Mouse (Mus musculus) layer of hippocampus, adult 11-12 months (tissue): ENCODE data around the gene Rtn4.
"Not testable (repeated sequence)": the region's sequence is repeated elsewhere in the genome, so short reads cannot be mapped to it uniquely, and the experiment has no call there.

ENCODE experiments used
- DNase-seq: peaks from one replicate; pipeline ENCODE4 v3.0.0; 2022; ENCODE audit warnings: low spot score

Rtn4 gene

GRCm38 (mm10) chr11:29692683-29693272 lies at the start of gene Rtn4:
Gene Rtn4 (plus strand): TSS chr11:29692947.
- peak; percentile 98 for DNase-seq

GRCm38 (mm10) chr11:29644421-29644820 lies 48.3 kb upstream of the Rtn4 start:
- DNase-seq, result no peak

- DNase-seq, result no peak
Observed at GRCm38 (mm10) chr11:29645411-29646066, 47.2 kb upstream of the Rtn4 start.

- DNase-seq, result no peak
Observed at GRCm38 (mm10) chr11:29647568-29648319, 45.0 kb upstream of the Rtn4 start.

DNA sequence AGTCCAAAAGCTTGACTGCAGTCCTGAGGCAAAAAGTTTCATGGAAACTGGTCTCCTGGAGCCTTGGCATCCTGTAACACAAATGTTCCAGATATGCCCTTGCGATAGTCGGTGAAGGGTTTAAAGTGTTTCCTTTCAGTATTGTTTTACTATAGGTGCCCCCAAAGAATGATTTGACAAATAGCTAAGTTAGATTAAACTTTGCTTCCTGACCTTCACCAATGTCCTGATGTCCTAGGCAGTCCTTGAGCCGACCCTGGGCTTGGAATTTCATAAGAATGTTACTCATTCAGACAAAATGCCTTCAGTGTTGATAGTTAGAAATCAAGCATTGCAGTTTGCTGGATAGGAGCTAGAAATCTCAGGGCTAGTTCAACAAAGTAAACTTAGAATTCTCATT lies 37.4 kb upstream of the Rtn4 start:
- DNase-seq, result not testable (repeated sequence)

GRCm38 (mm10) chr11:29660740-29661139 lies 32.0 kb upstream of the Rtn4 start:
- DNase-seq, result no peak

DNA sequence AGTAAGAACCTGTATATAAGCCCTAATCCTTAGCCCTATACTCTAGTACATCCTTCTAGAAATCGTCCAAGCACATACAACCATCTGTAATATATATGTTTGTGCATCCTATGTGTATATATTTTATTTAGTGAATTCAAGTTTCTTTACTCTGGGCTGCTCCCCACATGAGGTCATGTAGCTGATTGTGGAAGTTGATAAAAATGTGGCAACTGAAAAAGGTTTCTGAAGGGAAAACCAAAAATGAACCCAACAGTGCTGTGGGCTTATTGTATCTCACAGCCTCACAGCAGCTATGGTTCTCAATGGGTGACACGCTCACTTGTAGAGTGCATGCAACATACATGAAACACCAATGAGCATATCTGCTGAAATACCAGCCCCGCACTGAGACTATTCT lies 25.1 kb upstream of the Rtn4 start:
- no peak for DNase-seq

DNA sequence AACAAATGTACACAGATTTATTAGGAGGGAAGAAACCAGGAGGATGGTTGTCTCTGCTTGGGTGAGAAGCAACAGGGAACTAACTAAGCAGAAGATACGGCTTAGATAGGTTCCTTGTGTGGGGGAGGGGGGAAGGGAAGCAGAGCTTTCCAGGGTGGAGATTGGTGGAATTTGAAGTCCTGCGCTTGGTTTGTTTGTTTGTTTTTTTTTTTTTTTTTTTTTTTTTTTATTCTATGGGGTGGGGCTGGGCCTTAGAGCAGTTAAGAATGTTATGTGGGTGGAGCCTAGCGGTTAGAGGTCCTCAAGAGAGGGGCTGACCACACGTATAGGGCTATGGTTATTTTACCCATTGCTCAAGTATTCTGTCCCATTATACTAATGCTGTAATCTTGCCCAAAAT lies 23.0 kb upstream of the Rtn4 start:
- no peak for DNase-seq

DNA sequence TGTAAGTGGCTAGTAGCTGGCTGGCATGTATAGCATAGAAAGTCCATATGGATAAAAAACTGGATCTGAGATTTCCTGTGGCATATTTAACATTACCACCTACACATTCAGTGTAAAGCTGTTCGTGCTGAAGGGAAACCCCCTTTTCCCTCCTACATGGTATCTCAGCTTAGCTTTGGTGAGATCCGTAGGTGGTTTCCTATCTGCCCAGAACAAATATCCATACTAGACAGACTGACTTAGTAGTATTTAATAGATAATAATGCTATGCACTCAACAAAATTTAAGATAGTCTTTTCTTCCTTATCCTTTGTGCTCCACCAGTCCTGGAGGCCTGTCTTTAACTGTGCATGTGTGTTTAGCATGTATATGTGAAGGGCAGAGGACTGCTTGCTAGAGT lies 19.4 kb upstream of the Rtn4 start:
- no peak for DNase-seq

DNA sequence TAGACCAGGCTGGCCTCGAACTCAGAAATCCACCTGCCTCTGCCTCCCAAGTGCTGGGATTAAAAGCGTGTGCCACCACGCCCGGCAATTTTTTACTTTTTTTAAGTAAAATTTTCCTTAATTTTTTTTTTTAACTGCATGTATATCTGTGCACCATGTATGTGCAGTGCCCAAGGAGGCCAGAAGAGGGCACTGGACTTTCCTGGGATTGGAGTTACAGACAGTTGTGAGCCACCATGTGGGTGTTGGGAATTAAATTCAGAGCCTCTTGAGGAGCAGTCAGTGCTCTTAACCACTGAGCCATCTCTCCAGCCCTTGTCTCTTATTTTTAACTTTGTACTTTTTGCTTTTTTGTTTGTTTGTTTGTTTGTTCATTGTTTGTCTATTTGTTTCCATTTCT lies 16.0 kb upstream of the Rtn4 start:
- no peak for DNase-seq

DNA sequence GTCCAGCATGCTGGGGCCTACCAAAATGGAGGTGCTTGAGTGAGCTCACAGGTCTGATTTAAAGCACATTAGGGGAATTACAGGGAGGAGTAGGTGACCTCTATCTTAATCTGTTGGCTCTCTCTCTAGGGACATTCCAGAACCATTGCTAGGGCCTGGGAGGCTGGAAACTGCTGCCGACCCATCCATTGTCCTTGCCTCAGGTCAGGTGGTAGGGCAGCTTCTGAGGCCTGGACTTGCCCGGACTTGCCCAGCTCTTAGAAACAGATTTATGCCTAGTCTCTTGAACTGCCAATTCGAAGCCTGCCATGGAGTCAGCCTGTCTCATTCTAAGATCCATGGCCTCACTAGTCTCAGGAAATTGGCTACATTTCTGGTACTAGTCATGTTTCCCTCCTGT lies 12.8 kb upstream of the Rtn4 start:
- no peak for DNase-seq

GRCm38 (mm10) chr11:29680771-29681170 lies 12.0 kb upstream of the Rtn4 start:
- peak; percentile 47 for DNase-seq

GRCm38 (mm10) chr11:29684272-29684671 lies 8.5 kb upstream of the Rtn4 start:
- no peak for DNase-seq

GRCm38 (mm10) chr11:29686176-29686575 lies 6.6 kb upstream of the Rtn4 start:
- no peak for DNase-seq

DNA sequence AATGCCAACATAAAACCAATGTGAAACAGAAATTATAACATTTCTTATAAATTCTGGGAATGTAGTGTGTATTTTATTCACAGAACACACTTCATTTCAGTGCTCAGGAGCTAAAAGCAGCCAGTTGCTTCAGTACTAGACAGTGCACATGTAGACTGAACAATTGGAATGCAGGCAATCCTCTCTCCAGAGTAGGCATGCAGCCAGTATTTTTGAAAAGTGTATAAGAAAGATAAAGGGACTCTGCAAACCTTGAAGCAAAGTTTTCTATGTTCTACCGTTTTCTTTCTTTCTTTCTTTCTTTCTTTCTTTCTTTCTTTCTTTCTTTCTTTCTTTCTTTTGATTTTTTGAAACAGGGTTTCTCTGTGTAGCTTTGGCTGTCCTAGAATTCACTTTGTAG lies 1.2 kb upstream of the Rtn4 start:
- no peak for DNase-seq

DNA sequence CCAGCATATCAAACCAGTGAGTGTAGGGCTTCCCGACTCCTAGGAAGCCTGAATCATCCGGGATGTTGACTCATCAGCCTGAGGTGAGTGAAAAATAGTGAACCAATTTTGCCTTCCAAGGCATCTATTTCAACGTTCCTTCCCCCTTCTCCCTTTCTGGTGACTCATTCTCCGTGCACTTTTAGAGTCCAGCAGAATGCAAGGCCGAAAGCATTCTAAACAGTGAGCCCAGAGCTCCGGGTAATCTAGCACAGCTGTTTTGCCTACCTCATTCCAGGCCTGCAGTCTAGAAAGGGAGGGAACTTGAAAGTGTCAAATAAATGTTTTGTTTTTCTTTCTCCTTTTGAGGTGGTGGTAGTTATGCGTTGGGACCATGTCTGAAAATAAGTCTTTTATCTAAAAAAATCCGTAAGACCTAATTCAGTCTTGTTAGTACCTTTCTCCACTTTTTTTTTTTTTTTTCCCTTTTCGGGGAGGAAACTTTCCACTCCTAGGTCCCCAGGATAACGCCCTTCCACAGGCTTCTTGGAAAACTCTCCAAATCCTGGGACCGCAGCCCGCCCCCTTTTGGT lies 550 bp upstream of the Rtn4 start:
- peak; percentile 21 for DNase-seq

GRCm38 (mm10) chr11:29693576-29694410 lies 1.0 kb downstream of the Rtn4 start:
- peak; percentile 91 for DNase-seq

DNA sequence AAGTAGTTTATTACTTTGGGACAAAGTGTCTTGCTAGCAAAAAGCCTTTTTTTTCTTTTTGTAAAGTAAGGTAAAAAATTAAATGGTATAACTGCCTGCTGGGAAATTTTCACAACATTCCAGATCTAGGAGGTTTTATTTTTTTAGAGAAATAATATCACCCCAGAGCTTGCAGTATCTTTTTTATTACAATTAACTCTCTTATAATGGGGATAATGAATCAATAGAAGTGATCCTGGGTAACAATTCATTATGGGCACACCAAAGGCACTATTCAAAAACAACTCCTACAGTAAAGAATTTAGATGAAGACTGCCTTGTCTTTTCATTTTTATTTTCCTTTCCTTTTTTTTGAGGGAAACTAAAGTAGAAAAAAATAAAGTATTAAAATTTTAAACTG lies 2.0 kb downstream of the Rtn4 start:
- no peak for DNase-seq

- DNase-seq, result no peak
Observed at GRCm38 (mm10) chr11:29702721-29703120, 10.0 kb downstream of the Rtn4 start.

GRCm38 (mm10) chr11:29705263-29705662 lies 12.5 kb downstream of the Rtn4 start:
- DNase-seq, result no peak

DNA sequence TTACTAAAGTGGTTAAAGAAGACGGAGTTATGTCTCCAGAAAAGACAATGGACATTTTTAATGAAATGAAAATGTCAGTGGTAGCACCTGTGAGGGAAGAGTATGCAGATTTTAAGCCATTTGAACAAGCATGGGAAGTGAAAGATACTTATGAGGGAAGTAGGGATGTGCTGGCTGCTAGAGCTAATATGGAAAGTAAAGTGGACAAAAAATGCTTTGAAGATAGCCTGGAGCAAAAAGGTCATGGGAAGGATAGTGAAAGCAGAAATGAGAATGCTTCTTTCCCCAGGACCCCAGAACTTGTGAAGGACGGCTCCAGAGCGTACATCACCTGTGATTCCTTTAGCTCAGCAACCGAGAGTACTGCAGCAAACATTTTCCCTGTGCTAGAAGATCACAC lies 14.1 kb downstream of the Rtn4 start:
- no peak for DNase-seq

DNA sequence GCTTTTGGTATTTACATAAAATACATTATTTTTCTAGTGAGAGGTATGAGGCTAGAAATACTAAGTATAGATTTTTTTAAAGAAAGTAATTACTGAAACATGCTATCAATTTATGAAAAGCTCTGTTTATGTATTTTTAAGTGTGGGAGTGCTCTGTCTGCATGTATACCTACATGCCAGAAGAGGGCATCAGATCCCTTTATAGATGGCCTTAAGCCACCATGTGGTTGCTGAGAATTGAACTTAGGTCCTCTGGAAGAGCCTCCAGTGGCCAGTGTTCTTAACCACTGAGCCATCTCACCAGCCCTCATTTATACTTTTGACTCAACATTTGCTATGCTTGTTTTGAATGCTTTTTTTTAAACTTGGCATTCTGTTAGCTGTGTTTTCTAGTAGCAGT lies 16.8 kb downstream of the Rtn4 start:
- no peak for DNase-seq
